Mouse (Mus musculus): ENCODE results near the gene Strip1. TPM values are rescaled to one million over a fixed set of nuclear protein-coding genes. Genes with fewer than 3 reads are reported as not detected.

Gene Strip1
- total RNA-seq, 2 experiments from 2014 or later, result 90.6 to 98.7 TPM

GRCm38 (mm10) chr3:107594662-107595263, 36.7 kb downstream of the Strip1 start, which contains the start of gene Alx3:
Gene Alx3 (plus strand): TSS chr3:107595031.
- no peak for DNase-seq (ENCODE audit: low spot score in 2 of 2)

DNA sequence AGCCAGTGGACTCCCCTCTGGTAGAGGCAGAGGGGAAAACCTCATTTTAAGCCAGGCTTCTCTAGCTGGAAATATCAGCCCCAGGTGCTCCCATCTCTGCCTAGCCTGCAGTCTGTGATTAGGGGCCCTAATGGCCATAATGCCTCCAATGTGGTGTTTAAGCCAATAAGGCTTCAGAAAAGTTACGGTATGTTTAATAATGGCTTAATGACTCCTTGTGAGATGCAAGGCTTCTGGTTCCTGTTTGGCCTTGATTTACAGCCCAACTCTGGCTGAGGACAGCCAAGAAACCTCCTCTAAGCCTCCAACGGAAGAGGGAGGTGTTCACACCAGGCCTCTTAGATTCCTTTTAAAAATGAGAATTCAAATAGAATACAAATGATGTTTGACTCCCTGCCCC, 37.9 kb downstream of the Strip1 start:
- no peak for DNase-seq (ENCODE audit: low spot score in 2 of 2)

DNA sequence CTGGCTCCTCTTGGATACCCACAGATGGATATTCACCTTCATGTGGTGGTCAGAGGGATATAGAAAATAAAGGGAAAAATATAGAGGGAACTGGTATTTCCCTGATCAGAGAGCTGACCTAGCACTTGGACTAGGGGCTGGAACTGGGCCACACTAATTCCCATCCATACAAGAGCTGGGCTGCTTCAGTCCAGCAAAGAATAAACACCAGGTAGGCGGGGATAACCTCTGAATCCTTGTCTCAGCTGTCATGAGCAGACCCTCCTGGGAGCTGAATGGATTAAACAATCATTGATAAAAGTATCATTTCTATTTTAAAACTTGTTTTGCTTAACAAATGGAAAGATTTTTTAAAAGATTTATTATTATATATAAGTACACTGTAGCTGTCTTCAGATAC, 39.9 kb downstream of the Strip1 start:
- DNase-seq (ENCODE audit: low spot score in 2 of 2), result no peak

DNA sequence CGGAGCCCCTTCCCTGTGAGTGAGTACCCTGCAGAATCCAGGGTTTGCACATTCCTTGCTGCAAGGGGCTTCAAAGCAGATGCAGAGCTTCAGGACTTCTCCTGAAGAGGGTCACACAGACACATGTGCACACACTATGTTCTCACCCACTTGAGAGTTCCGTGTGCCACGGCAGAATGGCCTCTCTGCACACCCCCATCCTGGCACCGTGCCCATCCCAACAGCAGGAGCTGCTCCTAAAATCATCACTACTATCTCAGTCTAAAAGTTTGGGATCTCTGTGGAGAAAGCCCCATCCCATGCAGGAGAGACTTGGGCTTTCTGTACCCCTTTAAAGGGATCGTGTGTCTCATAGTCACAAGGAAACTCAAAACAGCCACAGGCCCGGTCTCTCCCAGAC, 45.0 kb downstream of the Strip1 start:
- no peak for DNase-seq (ENCODE audit: low spot score in 2 of 2)

- DNase-seq (ENCODE audit: low spot score in 2 of 2), result no peak
These were observed 47.6 kb downstream of the Strip1 start for GRCm38 (mm10) chr3:107583893-107584292.

DNA sequence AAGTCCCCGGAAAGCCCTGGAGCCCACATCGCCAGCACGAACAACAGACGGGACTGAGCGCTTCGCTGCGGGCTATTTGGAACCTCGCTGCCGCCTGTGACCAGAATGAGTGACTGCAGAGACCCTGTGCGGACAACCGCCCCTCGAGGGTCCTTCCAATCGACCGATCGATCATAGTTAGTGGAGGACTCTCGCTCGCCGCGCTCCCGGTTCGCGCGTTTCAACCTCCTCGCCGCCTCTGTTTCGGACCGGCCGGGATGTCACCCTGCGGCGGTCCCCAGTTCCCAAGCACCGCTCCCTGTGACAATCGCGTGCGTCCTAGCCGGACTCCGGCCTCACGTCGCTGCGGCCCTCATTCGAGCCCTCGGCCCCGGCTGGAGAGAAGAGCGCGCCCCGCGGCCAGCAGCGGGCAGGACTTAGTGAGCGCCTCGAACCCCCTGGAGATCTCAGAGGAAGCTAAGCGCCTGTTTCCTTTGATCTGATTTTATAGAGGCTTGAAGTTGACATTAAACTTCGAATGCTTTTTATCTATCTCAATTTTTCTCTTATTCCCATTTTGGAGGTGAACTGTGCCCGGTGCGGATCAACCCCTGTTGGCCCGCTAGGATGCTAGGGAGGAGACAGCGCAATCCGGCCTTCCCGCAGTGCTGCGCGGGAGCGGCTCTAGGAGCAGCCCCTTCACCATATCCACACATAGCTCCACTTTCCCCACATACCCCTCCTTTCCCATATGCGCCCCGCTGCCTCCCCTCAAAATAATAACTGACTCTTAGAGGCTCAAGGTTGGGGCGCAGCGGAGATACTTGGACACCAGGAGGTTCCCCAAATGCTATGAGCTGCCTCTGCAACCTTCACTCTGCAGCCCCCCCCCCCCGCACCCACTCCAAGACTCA, 48.4 kb downstream of the Strip1 start:
- no peak for DNase-seq (ENCODE audit: low spot score in 2 of 2)

GRCm38 (mm10) chr3:107582130-107582874, 49.2 kb downstream of the Strip1 start:
- DNase-seq (ENCODE audit: low spot score in 2 of 2), result no peak

- no peak for DNase-seq (ENCODE audit: low spot score in 2 of 2)
These were observed 50.1 kb downstream of the Strip1 start for GRCm38 (mm10) chr3:107581103-107582010.

DNA sequence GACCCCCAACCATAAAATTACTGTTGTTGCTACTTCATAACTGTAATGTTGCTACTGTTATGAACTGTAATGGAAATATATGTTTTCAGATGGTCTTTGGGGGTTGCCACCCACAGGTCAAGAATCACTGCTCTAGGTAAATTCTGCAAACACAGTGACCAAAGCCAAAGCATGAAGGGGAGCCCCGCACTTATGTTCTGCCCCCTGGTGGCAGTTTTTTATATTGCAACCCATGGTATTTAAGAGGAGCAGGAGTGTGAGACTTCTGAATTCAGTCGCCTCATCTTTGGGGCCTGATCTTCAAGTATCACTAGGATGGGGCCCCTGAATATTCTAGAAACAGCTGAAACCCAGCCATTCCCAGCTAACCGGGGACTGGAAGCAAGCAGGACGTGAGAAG, 52.0 kb downstream of the Strip1 start:
- DNase-seq (ENCODE audit: low spot score in 2 of 2), result peak; percentile 76 to 79

DNA sequence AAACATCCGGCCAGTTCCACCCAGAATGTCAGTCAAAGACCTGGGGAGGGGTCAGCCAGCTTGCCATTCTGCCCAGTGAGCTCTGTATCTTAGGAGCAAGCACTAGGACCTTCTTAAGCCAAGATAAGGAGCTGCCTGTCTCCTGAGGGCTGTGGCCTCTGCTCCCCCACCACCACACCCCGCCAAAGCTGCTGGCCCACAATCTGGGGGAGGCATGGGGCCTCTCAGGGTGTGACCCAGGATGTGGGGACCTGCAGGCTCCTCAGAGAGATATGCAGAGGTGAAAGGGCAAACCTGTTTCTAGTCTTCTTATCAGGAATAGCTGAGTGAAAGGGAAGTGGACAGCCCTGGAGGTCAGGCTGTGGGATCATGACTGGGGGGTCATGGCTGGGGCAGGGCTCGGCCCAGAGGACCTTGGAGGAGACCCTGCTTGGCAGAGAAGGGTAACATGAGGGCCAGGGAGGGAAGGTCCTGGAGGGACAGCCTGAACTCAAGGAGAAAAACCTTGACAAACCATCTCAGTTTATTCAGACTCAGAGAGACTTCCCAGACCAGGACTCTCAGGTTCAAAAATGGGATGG, 53.6 kb downstream of the Strip1 start:
- DNase-seq (ENCODE audit: low spot score in 2 of 2), result no peak

GRCm38 (mm10) chr3:107576807-107577206, 54.7 kb downstream of the Strip1 start:
- DNase-seq (ENCODE audit: low spot score in 2 of 2), result no peak

DNA sequence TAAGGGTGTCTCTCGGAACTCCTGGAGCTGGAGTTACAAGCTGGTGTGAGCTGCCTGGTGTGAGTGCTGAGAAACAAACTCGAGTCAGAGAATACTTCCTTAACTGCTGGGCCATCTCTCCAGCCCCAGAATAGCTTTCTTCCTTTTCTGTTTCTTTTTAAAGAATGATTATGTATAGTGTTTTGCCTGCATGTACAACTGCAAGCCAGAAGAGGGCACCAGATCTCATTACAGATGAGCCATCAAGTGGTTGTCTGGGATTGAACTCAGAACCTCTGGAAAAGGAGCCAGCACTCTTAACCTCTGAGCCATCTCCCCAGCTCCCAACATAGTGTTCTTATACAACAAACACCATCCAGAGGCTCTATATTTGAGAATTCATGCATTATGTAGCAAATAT, 60.3 kb downstream of the Strip1 start:
- no peak for DNase-seq (ENCODE audit: low spot score in 2 of 2)

DNA sequence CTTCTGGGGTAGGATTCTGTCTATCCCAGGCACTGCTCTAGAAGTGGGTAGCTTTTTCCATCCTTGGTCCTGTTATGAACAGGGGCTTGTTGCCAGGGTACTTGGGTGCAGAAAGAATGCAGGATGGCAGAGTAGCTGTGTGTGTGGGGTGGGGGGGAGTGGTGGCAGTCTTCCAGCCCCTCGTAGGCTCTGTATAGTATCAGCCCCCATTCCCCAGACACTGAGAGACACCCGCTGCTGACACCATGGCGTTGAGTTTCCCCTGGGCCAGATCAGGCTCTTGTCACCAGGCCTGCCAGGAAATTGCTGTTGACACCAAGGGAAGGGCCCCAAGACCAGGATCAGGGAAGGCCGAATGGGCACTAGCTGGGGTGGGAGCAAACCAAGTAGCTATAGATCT, 62.8 kb downstream of the Strip1 start:
- no peak for DNase-seq (ENCODE audit: low spot score in 2 of 2)

DNA sequence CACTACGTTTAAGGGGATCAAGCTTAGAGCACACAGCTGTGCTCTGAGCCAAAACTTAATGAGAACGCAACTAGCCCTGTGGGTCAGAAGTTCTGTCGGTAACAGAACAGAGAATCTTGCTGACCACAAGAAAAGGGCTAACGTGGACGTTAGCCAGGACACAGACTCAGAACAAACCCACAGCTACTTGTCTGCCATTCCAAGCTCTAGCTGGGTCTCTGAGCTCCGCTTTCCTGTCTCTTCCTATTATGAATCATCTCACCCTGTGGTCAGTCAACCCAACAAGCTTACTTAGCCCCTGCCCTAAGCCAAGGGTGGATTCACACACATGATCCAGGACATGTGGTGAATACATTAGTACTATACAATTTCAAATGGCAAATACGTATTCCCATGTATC, 63.7 kb downstream of the Strip1 start:
- DNase-seq (ENCODE audit: low spot score in 2 of 2), result no peak

DNA sequence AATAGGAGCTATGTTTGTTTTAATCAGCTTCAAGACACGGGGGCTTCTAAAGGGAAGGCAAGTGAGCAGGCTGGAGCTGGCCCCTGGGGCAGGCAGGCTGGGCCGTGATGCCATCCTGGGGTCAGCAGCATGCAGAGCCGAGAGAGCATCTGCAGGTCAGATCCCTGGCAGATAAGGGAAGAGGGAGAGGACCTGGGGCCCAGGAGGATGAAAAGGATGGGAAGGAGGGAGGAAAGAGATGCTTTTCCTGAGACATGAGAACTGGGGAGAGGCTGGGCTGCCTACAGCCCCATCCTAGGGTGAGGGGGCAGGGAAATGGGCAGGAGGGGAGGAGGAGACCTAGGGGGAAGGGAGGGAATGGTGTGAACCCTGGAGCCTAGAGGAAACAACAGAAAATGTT, 66.2 kb downstream of the Strip1 start:
- no peak for DNase-seq (ENCODE audit: low spot score in 2 of 2)

DNA sequence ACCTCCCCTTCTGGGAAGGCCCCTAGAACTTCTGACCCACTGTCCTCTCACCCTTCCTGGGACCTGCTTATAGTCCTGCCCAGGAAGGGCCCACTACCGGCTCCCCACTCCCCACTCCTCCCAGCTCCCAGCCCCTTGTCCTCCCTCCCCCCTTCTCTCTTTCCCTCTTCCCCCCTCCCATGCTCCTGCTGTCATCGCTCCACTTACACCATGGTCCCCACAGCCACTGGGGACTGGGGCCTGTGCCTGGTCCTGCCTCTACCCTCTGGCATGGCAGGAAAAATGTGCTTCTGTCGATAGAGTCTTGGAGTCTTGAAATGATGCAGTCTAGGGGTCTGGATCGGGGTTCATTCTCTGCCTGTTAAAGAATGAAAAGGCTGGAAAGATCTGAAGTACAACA, 67.6 kb downstream of the Strip1 start:
- DNase-seq (ENCODE audit: low spot score in 2 of 2), result no peak

DNA sequence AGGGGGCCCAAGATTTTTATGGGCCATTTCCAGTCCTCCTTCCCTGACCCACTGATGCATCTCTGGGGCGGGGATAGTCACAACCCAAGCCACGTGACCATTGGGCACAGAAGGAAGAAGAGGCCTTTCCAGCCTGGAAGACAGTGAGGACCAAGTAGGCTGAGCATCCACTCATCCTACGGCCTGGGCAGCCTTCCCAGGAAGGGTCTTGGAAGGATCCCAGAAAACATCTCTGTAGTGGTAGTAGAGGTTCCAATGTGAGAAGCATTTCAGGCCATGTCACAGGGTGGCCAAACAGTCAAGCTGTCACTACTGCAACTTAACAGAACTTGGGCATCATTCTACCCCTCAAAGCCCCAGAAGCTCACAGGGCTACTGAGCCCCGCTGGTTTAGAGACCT, 68.9 kb downstream of the Strip1 start:
- DNase-seq (ENCODE audit: low spot score in 2 of 2), result no peak
